Comparison of ENCODE assay signal across 9 mouse cellular contexts in genomic region chr17:69180905-69181559, GRCm38 (mm10).
DNase-seq lines count a peak whose midpoint lies in the region; ATAC-seq lines count a peak whose summit lies in the region.
"Had no signal": no experiment of that assay in that cellular context is flagged by ENCODE, and none has a peak within 500 bp of the region (broad histone marks: within the 10 kb centered on the region; RNA-seq: fewer than 3 reads in every experiment).

No protein-coding gene starts in this region.

- H3K36me3 ChIP-seq in embryonic facial prominence, embryonic 14.5 days (ENCODE audit: control insufficient read depth, insufficient read depth, low read length), result no peaks in the 10 kb centered on the region
- no peaks in the 10 kb centered on the region for H3K36me3 ChIP-seq in neural tube, embryonic 14.5 days (ENCODE audit: control insufficient read depth, insufficient read depth, low read length)

- H3K9me3 ChIP-seq in embryonic facial prominence, embryonic 14.5 days (ENCODE audit: control insufficient read depth, low read length), result no peaks in the 10 kb centered on the region
- H3K9me3 ChIP-seq in neural tube, embryonic 14.5 days (ENCODE audit: control insufficient read depth, low read length), result no peaks in the 10 kb centered on the region

- peak; percentile 29 for DNase-seq in left cerebral cortex, postnatal 4 days
- no peak for DNase-seq in left cerebral cortex, adult 9 months (ENCODE audit: low spot score in 2 of 2)
- DNase-seq in embryonic facial prominence, embryonic 14.5 days (ENCODE audit: low spot score), result peak; percentile 83
- peak; percentile 56 to 64 for DNase-seq in heart, postnatal 10 days
- DNase-seq in liver, result peak; percentile 32
- no peak for DNase-seq in Muller cell, postnatal 12 days (ENCODE audit: inconsistent ontology term)
- DNase-seq in spleen, postnatal 4 days (ENCODE audit: low spot score in 2 of 2), result no peak

- intact Hi-C loops in left cerebral cortex, postnatal 4 days (cut with DNase I), result no loop called here
- intact Hi-C loops in heart, postnatal 10 days (cut with DNase I), result no loop called here

- H3K9ac ChIP-seq in embryonic facial prominence, embryonic 14.5 days (ENCODE audit: low read depth, low read length), result no peak overlapping the region
- H3K9ac ChIP-seq in neural tube, embryonic 14.5 days (replicated peaks; ENCODE audit: low read depth, low read length), result no peak overlapping the region

- 16% methylated on average over 12 of the region's 12 CpGs for WGBS in embryonic facial prominence, embryonic 14.5 days
- 16% methylated on average over 12 of the region's 12 CpGs for WGBS in neural tube, embryonic 14.5 days

- peak; percentile 88 for ATAC-seq in embryonic facial prominence, embryonic 14.5 days (ENCODE audit: low read depth)
- ATAC-seq in neural tube, embryonic 14.5 days (ENCODE audit: low read depth), result peak; percentile 91
- ATAC-seq: Patski had no signal

- H3K27me3 ChIP-seq in embryonic facial prominence, embryonic 14.5 days (replicated peaks; ENCODE audit: control insufficient read depth, insufficient read depth, low read length), result no peaks in the 10 kb centered on the region
- no peaks in the 10 kb centered on the region for H3K27me3 ChIP-seq in neural tube, embryonic 14.5 days (ENCODE audit: control insufficient read depth, insufficient read depth, low read length)
- H3K27me3 ChIP-seq: Patski had no signal

- H3K4me2 ChIP-seq in embryonic facial prominence, embryonic 14.5 days (ENCODE audit: low read depth, low read length), result peak overlapping the region; percentile 33; the same call in 1 of the 2 replicates
- H3K4me2 ChIP-seq in neural tube, embryonic 14.5 days (ENCODE audit: low read depth, low read length), result peak overlapping the region; percentile 35

- peak overlapping the region; percentile 49; the same call in 1 of the 2 replicates for H3K27ac ChIP-seq in embryonic facial prominence, embryonic 14.5 days (replicated peaks; ENCODE audit: low read depth, low read length)
- H3K27ac ChIP-seq in neural tube, embryonic 14.5 days (ENCODE audit: low read depth, low read length), result peak overlapping the region; percentile 76

- no peak overlapping the region for H3K4me3 ChIP-seq in embryonic facial prominence, embryonic 14.5 days (ENCODE audit: low read depth, low read length)
- no peak overlapping the region for H3K4me3 ChIP-seq in neural tube, embryonic 14.5 days (ENCODE audit: low read depth, low read length)

- H3K4me1 ChIP-seq in embryonic facial prominence, embryonic 14.5 days (ENCODE audit: control insufficient read depth, insufficient read depth, low read length), result peaks cover 38% of the 10 kb centered on the region
- H3K4me1 ChIP-seq in neural tube, embryonic 14.5 days (ENCODE audit: control insufficient read depth, insufficient read depth, low read length), result peaks cover 16% of the 10 kb centered on the region

Comparison
In these comparisons a context has a peak if more than half of its experiments do, and no peak if none do; other contexts are left out.
1. DNase-seq: peak in left cerebral cortex, postnatal 4 days (single experiment), embryonic facial prominence, embryonic 14.5 days (single experiment), heart, postnatal 10 days (2 of 2) and liver (single experiment); none in left cerebral cortex, adult 9 months (0 of 2), Muller cell, postnatal 12 days (single experiment) and spleen, postnatal 4 days (0 of 2).